Mouse (Mus musculus): Measurements from ENCODE around the gene Pglyrp2.

Gene Pglyrp2

DNA sequence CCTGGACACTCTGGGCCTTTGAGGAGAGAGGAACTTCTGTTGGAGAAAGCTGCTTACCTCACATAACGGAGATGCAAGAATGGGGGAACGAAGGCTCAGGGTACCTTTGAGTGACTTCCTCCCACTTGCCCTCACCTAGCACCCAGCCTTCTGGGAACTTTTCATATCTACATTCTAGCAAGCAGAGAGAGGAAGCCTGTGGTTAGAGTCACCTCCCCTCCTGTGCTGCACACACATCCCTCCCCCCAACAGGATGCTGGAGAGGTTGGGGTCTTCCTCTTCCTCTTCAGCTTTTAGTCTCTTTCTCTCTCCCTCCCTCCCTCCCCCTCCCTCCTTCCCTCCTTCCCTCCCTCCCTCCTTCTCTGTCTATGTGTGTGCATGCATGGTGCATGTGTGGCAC, at the start of gene Pglyrp2:
Pglyrp2 (minus strand) TSS at position 134 of the 400 bp plus-strand sequence.
- DNase-seq (ENCODE audit: low spot score), result no peak

DNA sequence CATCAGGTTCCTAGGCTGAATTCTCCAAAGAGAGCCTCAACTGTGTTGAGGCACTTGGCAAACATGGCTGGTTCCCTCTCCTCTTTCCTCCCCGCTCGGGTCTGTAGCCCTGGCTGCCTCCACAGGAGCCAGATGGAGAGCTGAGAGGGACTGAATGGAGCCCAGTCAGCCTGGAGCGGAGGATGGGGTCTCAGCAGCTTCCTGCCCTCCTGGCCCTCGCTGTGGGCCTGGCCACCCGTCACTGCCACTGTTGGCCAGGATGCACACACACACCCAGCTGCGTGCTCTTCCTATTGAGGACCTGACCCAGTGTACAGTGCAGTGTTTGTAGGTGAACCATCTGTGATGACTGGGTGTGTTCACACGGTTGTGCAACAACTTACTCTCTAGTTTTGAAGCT, 48.2 kb upstream of the Pglyrp2 start:
- DNase-seq (ENCODE audit: low spot score), result no peak

DNA sequence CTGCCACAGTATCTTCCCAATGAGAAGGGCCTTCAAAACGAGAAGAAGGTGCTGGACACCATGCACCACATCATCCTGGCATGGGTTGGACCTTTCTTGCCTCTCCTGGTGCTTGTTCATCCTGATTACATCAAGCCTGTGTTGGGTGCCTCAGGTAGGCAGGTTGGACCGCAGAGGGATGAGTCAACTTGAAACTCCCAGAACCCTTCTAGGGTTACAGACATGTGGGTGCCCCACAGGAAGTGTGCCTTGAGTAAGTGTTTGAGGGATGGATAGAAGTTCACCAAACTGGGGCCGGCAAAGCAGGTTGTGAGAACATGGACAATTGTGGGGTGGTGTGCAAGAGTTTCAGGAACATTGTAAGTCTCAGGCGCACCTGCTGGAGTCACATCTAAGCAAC, 46.8 kb upstream of the Pglyrp2 start:
- no peak for DNase-seq (ENCODE audit: low spot score)

DNA sequence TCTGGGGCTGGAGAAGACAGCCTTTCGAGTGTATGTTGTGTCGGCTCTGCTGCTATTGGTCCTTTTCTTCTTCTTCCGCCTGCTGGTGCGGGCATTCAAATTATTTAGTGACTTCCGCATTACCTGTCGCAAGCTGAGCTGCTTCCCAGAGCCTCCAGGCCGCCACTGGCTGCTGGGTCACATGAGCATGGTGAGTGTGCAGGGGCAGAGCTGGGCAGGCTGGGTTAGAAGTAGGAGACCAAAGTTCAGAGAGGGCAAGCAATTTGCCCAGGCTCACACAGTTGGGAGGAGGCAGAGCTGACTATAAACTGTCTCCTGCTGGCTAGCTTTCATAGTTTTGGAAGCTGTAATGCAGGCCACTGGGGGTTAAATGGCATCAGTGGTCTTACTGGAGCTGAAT, 44.5 kb upstream of the Pglyrp2 start:
- DNase-seq (ENCODE audit: low spot score), result no peak

DNA sequence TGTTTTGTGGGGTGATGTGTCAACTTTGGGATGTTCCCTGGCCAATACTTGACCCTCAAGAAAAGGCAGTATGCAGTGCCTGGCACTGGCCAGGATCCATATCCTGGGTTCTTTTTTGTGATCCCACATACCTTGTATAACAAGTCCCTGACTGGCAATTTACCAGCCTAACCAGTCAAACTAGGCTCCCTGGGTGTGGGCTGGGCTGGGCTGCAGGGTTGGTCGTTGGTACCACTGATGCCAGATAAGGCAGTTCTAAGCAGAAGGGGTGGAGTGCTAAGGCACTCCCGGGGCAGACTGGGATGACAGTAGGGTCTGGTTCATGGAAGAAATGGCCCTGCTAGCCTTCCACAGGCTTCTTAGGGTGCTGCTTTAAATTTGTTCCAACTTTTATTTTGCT, 31.0 kb upstream of the Pglyrp2 start:
- no peak for DNase-seq (ENCODE audit: low spot score)

DNA sequence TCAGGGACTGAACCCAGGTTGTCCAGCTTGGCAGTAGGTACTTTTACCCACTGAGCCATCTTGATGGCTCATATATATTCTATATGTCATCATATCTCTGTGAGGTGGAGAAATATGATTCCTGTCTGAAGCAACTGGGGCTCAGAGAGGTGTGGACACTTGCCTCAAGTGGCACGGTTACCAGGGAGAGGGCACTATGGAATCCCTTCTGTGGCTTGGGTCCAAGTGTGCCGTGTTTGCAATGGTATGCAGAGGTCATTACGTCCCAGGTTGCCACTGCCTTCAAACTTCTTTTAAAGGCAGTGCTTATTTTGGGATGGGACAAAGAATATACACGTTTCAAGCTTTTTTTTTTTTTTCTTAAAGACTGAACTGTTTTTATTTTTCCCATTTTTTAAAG, 30.2 kb upstream of the Pglyrp2 start:
- DNase-seq (ENCODE audit: low spot score), result no peak

DNA sequence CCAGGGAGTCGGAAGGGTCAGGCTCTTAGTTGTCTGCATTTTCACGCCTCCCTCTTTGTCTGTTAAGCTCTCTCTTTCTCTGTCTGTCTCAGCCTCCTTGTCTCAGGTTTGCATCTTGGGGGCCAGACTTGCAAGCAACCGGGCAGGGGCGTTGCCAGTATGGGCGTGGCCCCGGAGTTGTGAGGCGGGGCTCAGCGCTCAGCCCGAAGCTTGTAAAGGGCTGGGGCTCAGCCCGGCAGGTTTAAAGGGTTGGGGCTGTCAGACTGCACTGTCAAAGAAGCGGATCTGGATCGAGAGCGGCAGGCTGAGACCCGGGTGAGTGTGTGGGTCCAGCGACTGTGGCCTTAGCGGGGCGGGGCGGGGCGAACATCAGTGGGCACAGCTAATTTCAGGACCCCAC, 28.5 kb upstream of the Pglyrp2 start, which contains the start of gene Cyp4f39:
Cyp4f39 (plus strand) TSS at position 242 of the 400 bp plus-strand sequence.
- DNase-seq (ENCODE audit: low spot score), result no peak

DNA sequence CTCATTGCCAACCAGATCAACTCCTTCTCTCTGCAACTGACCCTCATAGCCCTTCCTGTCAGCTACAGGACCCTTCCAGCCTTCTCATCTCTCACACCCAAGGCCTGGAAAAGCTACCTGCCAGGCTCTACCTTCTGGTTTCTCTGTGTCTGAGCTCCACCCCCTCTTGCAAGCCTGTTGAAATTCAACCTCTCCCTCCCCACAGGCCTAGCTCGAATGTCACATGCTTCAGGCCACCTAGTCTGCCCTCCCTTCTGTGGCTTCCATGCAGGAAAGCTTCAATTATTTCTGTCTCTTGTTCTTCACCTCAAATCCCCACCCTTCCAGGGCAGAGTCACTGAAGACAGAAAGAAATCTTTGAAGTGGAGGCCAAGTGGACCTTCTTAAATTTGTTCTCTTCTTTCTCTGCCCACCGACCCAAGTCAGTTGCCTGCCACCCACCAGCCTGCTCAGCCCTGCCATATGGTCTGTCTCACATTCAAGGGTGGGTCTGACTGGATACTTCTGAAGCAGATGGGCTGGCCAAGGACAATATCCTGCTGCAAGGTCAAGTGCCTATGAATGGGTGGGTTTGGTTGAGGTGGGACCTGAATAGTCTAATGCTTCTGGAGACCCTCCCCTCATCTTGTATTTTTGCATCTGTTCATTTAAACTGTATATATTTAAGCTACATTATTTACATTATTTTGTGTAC, 27.0 kb upstream of the Pglyrp2 start:
- DNase-seq (ENCODE audit: low spot score), result no peak

DNA sequence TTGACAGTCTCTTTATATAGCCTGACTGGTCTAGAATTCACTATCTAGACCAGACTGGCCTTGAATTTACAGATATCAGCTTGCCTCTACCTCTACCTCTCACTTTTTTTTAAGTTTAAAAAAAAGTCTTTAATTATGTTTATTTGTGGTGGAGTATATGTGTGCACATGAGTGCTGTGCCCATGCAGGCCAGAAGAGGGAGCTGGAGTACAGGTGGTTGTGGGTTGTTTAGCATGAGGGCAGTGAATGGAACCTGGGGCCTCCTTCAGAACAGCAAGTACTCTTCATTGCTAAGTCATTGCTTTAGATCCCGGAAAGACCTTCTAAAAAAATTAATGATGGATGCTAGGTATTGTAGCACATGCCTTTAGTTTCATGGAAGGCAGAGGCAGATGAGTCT, 25.1 kb upstream of the Pglyrp2 start:
- no peak for DNase-seq (ENCODE audit: low spot score)

DNA sequence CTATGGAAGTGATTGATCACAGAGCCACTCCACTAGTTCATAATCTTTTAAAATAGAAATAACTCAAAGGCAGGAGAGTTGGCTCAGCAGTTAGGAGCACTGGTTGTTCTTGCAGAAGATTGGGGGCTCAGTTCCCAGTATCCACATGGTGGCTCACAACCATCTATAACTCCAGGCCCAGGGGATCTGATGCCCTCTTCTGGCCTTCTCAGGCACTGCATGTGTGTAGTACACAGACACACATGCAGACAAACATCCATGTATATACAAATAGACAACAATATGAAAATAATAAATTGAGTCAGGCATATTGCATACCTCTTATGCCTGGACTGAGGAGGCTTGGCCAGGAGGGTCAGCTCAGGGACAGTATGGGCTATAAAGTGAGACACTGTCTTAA, 23.2 kb upstream of the Pglyrp2 start:
- no peak for DNase-seq (ENCODE audit: low spot score)

DNA sequence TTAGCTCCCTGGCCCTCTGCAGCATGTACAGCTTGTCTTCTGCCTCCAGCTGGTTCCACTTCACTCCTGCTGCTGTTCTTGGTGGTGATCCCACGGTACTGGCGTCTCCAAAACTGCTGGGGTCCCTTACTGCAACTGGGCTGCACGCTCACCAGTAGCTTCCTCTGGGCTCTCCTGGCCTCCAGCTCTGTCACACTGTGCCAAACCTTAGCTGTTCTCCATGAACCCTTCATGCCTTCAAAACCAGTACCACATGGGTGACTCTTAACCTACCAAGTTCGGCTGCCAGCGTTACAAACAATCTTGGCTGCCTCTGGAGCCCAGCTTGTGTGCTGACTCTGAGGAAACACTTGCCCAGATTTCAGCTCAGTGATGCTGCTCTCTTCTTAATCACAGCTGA, 21.0 kb upstream of the Pglyrp2 start:
- DNase-seq (ENCODE audit: low spot score), result no peak

DNA sequence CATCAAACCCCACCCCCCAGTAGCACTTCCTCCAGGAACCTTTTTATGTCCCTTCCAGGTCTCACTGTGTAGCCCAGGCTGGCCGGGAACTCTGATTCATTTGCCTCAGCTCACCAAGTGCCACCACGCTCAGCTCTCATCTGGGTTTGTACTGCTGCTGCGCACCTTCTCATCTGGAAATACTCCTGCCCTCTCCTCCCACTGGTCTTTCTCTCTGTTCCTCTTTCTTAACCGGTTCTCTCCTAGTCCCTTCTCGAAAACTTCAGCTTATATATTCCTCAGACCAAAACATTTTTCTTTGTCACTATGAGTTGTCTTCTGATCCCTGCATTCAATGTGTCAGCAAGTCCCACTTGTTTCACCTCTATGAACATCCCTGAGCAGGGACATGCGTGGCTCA, 19.3 kb upstream of the Pglyrp2 start:
- DNase-seq (ENCODE audit: low spot score), result no peak

DNA sequence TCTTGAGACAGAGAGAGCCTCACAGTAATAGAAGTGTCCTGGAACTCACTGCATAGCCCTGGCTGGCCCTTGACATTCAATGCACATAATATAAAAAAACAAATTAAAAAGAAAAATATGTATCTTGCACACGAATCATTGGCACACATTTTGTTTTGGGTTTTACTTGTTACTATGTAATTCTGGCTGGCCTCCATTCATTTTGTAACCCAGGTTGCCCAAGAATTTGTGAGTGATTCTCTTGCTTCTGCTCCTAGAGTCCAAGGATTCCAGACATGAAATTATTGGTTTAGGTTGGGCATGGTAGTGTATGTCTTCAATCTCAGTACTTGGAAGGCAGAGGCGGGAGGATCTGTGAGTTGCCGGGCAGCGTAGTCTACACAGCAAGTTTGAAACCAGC, 13.1 kb upstream of the Pglyrp2 start:
- DNase-seq (ENCODE audit: low spot score), result no peak

DNA sequence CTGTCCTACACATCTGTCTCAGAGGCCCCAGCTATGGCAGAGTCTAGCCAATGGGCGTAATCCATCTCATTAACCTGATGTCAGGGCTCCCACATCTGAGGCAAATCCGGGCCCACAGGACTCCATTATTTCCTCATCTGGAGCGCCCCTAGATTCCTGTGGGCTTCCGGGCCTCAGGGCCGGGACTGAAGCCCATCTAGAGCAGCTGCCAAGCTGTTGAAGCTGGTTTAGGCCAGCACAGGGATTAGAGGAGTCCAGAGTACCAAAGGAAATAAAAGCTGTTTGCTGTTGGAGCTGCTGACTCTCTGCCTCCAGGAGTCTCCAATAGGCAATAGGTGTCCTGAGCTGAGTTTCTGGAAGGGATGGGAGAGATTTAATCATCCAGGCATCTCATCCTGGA, 11.2 kb upstream of the Pglyrp2 start:
- no peak for DNase-seq (ENCODE audit: low spot score)

DNA sequence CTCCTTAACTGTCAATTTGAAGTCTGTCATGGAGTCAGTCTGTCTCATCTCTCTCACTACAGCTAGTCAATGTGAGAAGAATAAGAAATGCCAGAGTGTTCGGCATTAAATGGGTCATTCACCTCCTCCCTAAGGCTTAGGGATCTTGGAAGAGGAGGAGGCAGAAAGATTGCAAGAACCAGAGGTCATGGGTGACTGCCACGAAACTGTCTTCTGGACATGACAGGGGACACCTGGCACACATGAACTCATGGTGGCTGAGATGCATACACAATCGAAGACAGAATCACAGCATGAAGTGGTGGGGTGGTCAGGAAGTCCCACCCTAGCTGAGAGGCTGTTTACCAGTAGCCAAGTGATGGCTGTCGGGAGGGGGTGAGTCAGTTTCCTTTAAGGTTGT, 10.4 kb upstream of the Pglyrp2 start:
- DNase-seq (ENCODE audit: low spot score), result no peak

DNA sequence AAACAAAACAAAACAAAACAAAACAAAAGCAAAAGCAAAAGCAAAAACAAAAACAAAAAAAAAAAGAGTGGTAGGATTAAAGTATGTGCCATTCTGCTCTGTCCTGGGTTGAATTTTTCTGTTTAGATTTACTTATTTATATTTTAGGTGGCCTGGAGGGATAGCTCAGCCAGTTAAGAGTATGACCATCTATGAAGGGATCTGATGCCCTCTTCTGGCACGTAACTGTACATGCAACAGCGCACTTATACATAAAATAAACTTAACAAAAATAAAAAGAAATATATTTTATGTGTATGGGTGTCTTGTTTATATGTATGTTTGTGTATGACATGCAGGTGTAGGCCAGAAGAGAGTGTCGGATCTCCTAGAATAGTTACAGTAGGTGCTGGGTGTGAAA, 8.0 kb upstream of the Pglyrp2 start:
- no peak for DNase-seq (ENCODE audit: low spot score)

DNA sequence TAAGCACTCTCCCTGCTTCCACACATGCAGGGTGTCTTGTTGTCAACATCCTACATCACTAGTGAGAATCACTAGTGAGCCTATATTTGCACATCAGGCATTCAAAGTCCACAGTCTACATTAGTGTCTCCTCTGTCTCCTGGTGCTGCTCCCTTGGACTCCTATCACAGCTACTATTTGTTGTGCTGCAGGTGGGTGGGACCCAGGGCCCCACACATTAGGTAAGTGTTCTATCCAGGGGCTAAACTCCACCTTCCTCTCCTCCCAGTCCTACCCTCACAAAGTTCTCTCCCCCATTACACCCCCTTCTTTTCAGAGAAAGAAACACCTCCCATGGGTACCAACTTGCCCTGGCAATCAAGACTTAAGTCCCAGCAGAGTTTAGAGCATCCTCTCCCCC, 2.6 kb upstream of the Pglyrp2 start:
- DNase-seq (ENCODE audit: low spot score), result no peak

DNA sequence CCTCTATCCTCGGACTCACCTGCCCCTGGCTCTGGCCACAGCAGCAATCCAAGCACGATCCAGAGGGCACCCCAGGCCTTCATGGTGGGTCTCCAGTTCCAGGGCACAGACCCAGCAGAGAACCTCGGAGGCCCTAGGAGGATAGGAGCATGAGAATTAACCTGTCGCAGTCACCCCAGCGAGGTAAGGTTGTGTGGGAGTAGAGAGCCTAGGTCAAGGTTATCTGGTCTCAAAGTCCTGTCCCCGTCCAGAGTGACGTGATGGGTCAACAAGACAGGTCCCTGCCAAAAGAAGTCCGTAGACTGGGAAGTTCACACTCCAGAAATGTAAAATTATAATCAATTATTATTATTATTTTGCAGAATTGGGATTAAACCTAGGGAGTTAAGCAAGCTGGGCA, 3.2 kb downstream of the Pglyrp2 start:
- DNase-seq (ENCODE audit: low spot score), result no peak

DNA sequence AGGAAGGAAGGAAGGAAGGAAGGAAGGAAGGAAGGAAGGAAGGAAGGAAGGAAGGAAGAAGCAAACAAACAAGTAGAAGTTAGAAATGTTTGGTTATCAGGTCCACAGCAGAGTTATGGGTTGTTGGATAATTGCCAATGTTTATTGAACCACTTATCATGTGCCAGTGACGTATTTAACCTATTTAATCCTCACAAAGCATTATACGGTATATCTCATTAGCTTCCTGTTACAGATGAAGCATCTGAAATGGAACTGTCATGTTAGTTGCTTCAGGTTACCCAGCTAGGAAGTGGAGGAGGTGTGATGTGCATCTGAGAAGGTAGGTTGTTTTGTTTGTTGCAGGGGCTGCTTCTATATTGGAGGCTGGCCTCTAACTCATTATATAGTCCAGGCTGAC, 4.0 kb downstream of the Pglyrp2 start:
- no peak for DNase-seq (ENCODE audit: low spot score)

DNA sequence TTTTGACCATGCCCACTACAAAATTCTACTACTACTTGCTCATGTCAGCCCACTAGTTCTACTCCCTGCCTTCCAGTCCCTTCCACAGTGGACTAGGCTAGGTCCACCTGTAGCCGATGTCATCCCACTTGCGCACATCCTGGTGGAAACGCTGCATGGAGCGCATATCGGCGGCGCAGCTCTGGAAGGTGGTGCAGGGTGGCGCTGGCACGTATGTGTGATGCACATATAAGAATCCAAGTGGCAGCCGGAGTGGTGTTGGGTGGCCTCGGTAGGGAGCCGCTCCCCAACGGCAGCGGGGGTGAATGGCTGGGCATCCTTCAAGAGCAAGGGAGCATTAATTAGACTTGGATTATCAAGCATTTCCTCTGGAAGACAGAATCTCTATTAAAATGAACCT, 7.2 kb downstream of the Pglyrp2 start:
- DNase-seq (ENCODE audit: low spot score), result no peak

DNA sequence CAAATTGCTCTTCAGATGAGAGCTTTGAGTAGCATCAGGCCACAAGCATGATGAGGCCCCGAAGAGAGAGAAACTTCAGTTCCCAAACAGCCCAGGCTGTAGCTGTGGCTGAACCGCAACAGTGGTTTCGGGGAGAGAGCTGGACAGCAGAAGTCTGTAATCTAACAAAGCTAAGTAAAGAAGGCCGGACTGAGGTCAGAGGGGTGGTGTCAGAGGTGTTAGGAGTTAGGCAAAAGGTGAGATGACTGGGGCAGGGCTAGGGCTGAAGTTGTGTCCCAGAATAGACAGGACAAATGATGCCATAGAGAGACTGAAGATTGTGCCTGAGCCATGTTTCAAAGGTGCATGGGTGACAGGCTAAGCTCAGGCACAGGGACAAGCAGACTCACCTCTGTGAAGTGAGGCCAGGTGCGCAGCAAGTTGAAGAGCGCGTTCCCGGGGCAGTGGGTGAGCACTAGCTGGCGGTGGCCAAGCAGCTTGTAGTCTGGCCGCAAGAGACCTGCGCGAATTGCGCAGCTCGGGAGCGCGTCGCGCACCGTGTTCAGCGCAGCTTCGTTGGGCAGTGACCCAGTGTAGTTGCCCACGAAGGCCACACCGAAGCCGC, 8.4 kb downstream of the Pglyrp2 start:
- no peak for DNase-seq (ENCODE audit: low spot score)

DNA sequence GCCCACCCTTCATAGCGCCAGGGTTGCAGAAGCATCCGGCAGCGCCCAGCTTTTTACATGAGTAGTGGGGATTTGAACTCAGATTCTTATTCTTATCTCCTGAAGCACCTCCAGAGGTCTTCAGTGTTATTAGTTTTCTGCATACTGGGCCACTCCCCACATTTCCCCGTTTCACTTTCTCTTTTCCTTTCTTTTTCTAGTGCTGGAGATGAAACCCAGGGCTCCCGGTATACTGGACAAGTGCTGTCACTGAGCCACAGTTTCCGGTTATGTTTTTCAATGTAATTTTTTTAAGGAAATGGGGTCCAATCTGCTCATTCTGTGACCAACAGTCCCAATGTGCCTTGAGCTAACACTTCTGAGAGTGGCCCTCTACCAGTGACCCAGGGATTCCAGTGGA, 12.1 kb downstream of the Pglyrp2 start:
- no peak for DNase-seq (ENCODE audit: low spot score)

DNA sequence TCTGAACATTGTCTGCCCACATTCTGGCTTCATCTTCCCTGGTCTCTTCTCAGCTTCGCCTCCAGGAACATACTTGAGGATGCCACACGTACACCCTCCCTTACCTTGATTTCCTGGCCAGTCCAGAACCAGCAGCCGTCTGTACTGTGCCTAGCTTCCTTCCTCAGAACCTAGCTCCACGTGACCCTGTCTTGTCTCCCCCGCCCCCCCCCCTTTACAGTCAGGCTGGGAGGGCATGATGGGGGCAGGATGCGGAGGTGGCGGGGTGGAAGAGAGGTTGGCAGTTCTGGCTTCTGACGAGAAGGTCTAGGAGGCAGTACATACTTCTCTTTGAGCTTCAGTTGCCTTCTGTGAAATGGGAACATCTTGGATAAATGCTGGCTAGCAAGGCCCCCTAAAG, 20.6 kb downstream of the Pglyrp2 start, which contains the start of gene Rasal3:
Rasal3 (minus strand) TSS at position 167 of the 400 bp plus-strand sequence.
- DNase-seq (ENCODE audit: low spot score), result no peak

DNA sequence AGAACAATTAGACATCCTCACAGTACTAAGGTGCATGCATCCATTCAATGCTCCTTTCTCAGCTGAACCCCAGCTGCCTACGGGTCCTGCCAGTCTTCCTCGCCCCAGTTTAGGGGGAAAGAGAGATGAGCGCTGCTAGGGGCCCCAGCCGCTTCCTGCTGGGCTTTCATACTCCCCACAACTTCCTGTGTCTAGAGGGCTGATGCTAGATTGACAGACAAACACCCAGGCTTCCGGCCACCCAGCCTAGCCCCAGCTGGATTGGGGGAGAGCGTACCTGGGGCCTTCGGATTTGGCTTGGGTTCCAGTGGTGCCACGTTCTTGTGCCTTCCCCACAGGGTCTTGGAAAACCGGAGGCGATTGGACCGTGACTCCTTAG, 21.2 kb downstream of the Pglyrp2 start:
- DNase-seq (ENCODE audit: low spot score), result no peak
